Mouse (Mus musculus) ES-Bruce4 (cell line): Measurements from ENCODE around the gene Mchr1.

Source experiments
- CTCF ChIP-seq: IDR thresholded peaks from one replicate; pipeline ENCODE4 v1.8.1; 2011; ENCODE audit warnings: low read depth, low read length
- POLR2A ChIP-seq: IDR thresholded peaks from one replicate; pipeline ENCODE4 v1.8.1; 2011; ENCODE audit warnings: low read length; ENCODE audit not compliant: insufficient read depth

- TF ChIP-seq POLR2A = no peak
- TF ChIP-seq CTCF = no peak
These were observed 24.9 kb downstream of the Mchr1 start for GRCm38 (mm10) chr15:81260208-81260607.
